ENCODE assay signal across 26 mouse cellular contexts in genomic region chr10:39345921-39346320, GRCm38 (mm10). TPM values are rescaled to one million over a fixed set of nuclear protein-coding genes. Genes with fewer than 3 reads are reported as not detected.
DNase-seq lines count a peak whose midpoint lies in the region; ATAC-seq lines count a peak whose summit lies in the region.
"Had no signal": no experiment of that assay in that cellular context is flagged by ENCODE, and none has a peak within 500 bp of the region (broad histone marks: within the 10 kb centered on the region; RNA-seq: fewer than 3 reads in every experiment).

No protein-coding gene starts in this region.

- H3K27ac ChIP-seq in embryonic facial prominence, embryonic 14.5 days (replicated peaks; ENCODE audit: low read depth, low read length), result no peak overlapping the region
- no peak overlapping the region for H3K27ac ChIP-seq in embryonic facial prominence, embryonic 10.5 days (replicated peaks)
- no peak overlapping the region for H3K27ac ChIP-seq in embryonic facial prominence, embryonic 15.5 days (replicated peaks)
- H3K27ac ChIP-seq: embryonic facial prominence, embryonic 13.5 days; forebrain, embryonic 10.5 days; forebrain, embryonic 12.5 days had no signal

- H3K4me2 ChIP-seq in embryonic facial prominence, embryonic 14.5 days (ENCODE audit: low read depth, low read length), result no peak overlapping the region
- no peak overlapping the region for H3K4me2 ChIP-seq in embryonic facial prominence, embryonic 15.5 days (replicated peaks)
- H3K4me2 ChIP-seq: embryonic facial prominence, embryonic 13.5 days; forebrain, embryonic 12.5 days had no signal

- no peaks in the 10 kb centered on the region for H3K36me3 ChIP-seq in embryonic facial prominence, embryonic 14.5 days (ENCODE audit: control insufficient read depth, insufficient read depth, low read length)
- no peaks in the 10 kb centered on the region for H3K36me3 ChIP-seq in embryonic facial prominence, embryonic 10.5 days (replicated peaks)
- H3K36me3 ChIP-seq in embryonic facial prominence, embryonic 15.5 days, result no peaks in the 10 kb centered on the region
- H3K36me3 ChIP-seq: embryonic facial prominence, embryonic 13.5 days; forebrain, embryonic 10.5 days; forebrain, embryonic 12.5 days; G1E had no signal

- peak; percentile 68; the same call in 1 of the 2 replicates for ATAC-seq in embryonic facial prominence, embryonic 14.5 days (ENCODE audit: low read depth)
- ATAC-seq in embryonic facial prominence, embryonic 15.5 days (ENCODE audit: insufficient number of reproducible peaks, low FRiP score, low TSS enrichment, low read depth), result 0 out of 2 replicates have a peak, but pooled peaks have one; percentile 7
- ATAC-seq: activated CD4-positive, CD25-positive, alpha-beta regulatory T cell, adult 4 months; CD4-positive, CD25-positive, alpha-beta regulatory T cell, adult 4 months; forebrain, embryonic 14.5 days; forebrain, embryonic 16.5 days; Patski had no signal

- H3K9me3 ChIP-seq in embryonic facial prominence, embryonic 14.5 days (ENCODE audit: control insufficient read depth, low read length), result no peaks in the 10 kb centered on the region
- H3K9me3 ChIP-seq in embryonic facial prominence, embryonic 10.5 days, result no peaks in the 10 kb centered on the region
- no peaks in the 10 kb centered on the region for H3K9me3 ChIP-seq in embryonic facial prominence, embryonic 15.5 days (replicated peaks)
- H3K9me3 ChIP-seq: embryonic facial prominence, embryonic 13.5 days; forebrain, embryonic 10.5 days; forebrain, embryonic 12.5 days; G1E had no signal

- no peak overlapping the region for H3K4me3 ChIP-seq in embryonic facial prominence, embryonic 14.5 days (ENCODE audit: low read depth, low read length)
- no peak overlapping the region for H3K4me3 ChIP-seq in embryonic facial prominence, embryonic 10.5 days
- H3K4me3 ChIP-seq in embryonic facial prominence, embryonic 15.5 days (replicated peaks), result no peak overlapping the region
- H3K4me3 ChIP-seq: embryonic facial prominence, embryonic 13.5 days; erythroblast, embryonic 14.5 days; forebrain, embryonic 10.5 days; forebrain, embryonic 12.5 days had no signal

- H3K9ac ChIP-seq in embryonic facial prominence, embryonic 14.5 days (ENCODE audit: low read depth, low read length), result no peak overlapping the region
- no peak overlapping the region for H3K9ac ChIP-seq in embryonic facial prominence, embryonic 15.5 days
- H3K9ac ChIP-seq: embryonic facial prominence, embryonic 13.5 days; forebrain, embryonic 12.5 days had no signal

- no peaks in the 10 kb centered on the region; the same call in 1 of the 2 replicates for H3K4me1 ChIP-seq in embryonic facial prominence, embryonic 14.5 days (ENCODE audit: control insufficient read depth, insufficient read depth, low read length)
- 0 out of 2 replicates have a peak, but pooled peaks cover 2% of the 10 kb centered on the region for H3K4me1 ChIP-seq in embryonic facial prominence, embryonic 10.5 days
- no peaks in the 10 kb centered on the region for H3K4me1 ChIP-seq in embryonic facial prominence, embryonic 15.5 days
- H3K4me1 ChIP-seq: forebrain, embryonic 10.5 days; forebrain, embryonic 12.5 days had no signal

- 37% methylated on average over 1 of the region's 1 CpGs for WGBS in embryonic facial prominence, embryonic 14.5 days
- WGBS in embryonic facial prominence, embryonic 10.5 days, result 74% methylated on average over 1 of the region's 1 CpGs
- 48% methylated on average over 1 of the region's 1 CpGs for WGBS in embryonic facial prominence, embryonic 15.5 days

- H3K27me3 ChIP-seq in embryonic facial prominence, embryonic 14.5 days (replicated peaks; ENCODE audit: control insufficient read depth, insufficient read depth, low read length), result no peaks in the 10 kb centered on the region
- H3K27me3 ChIP-seq in embryonic facial prominence, embryonic 10.5 days (replicated peaks; ENCODE audit: low read depth, poor library complexity, severe bottlenecking), result no peaks in the 10 kb centered on the region
- H3K27me3 ChIP-seq in embryonic facial prominence, embryonic 15.5 days, result no peaks in the 10 kb centered on the region
- H3K27me3 ChIP-seq: CH12.LX; embryonic facial prominence, embryonic 13.5 days; forebrain, embryonic 12.5 days; Patski had no signal

- peak; percentile 65 for DNase-seq in embryonic facial prominence, embryonic 14.5 days (ENCODE audit: low spot score)
- no peak for DNase-seq in embryonic facial prominence, embryonic 10.5 days (ENCODE audit: low spot score)
- peak; percentile 85 for DNase-seq in Muller cell, postnatal 12 days (ENCODE audit: inconsistent ontology term)
- no peak for DNase-seq in heart, postnatal 4 days
- no peak for DNase-seq in ovary, postnatal 14 days (ENCODE audit: low spot score)
- DNase-seq: adrenal gland, adult 8-10 months; adrenal gland, postnatal 14 days; adrenal gland, postnatal 36 days; B cell, adult 2 months; cerebellum, adult 11-12 months; cerebellum, adult 2 months; cerebellum, adult 9-10 months; cerebellum, postnatal 10 days; cerebellum, postnatal 25 days had no signal

RNA-seq across cellular contexts. Expression of gene Fyn, which starts 22.7 kb away (rescaled TPM):
- 51.9 and 60.8 TPM in 2 replicates for polyA plus RNA-seq in embryonic facial prominence, embryonic 14.5 days (2014; fragmentation: Nextera tagmentation; extraction: Ambion mirVana)
- 20.2 and 21.5 TPM in 2 replicates for polyA plus RNA-seq in embryonic facial prominence, embryonic 10.5 days (2016; fragmentation: Nextera tagmentation; extraction: Ambion mirVana)
- 42.8 and 53.2 TPM in 2 replicates for polyA plus RNA-seq in embryonic facial prominence, embryonic 15.5 days (2015; fragmentation: Nextera tagmentation; extraction: Ambion mirVana)
- 10 to 100 TPM; 51.2 to 53.0 TPM for total RNA-seq in heart, postnatal 4 days (2021)

Comparison
In these comparisons a context has a peak if more than half of its experiments do, and no peak if none do; other contexts are left out.
1. DNase-seq: peak in embryonic facial prominence, embryonic 14.5 days (single experiment) and Muller cell, postnatal 12 days (single experiment); none in embryonic facial prominence, embryonic 10.5 days (single experiment), heart, postnatal 4 days (single experiment) and ovary, postnatal 14 days (single experiment).